Mouse (Mus musculus) adrenal gland, adult (tissue): ENCODE results near the gene Zfp526.

Source experiments
- DNase-seq, 2 experiments: peaks; one replicate each; pipeline ENCODE4 v3.0.0; 2022 to 2023; ENCODE audit warnings: low spot score in 1 of 2; ENCODE audit not compliant: inconsistent age in 2 of 2

Zfp526 gene

DNA sequence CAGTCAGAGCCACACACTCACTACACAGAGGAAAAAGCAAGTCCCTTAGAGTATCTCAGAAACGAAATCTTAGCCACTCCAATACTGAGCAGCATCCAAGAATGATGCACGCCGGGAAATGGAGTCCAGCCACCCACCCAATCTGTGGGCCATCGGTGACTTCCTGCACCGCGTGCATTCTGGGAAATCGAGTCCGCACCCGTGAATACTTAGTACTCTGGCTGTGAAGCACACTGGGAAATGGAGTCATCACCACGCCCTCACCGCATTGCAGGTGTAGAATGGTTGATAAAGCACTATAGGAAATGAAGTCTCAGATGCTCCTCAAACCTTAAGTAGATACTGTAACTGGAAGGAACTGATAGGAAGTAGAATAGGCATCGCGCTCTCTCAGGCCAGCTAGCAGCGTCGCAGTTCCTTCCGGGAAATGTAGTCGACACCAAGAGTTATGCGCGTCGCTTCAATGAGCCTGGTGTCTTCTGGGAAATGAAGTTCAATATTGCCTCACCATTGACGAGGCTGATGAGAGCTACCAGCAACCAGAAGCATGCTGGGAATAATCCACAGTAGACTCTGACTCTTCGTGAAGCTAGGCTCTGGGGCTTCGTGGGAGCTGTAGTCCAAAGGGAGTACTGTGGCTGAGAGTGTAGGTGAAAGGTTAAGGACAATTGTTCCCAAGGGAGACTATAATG lies 16.9 kb downstream of the Zfp526 start:
- peak; percentile 95 to 99 for DNase-seq

DNA sequence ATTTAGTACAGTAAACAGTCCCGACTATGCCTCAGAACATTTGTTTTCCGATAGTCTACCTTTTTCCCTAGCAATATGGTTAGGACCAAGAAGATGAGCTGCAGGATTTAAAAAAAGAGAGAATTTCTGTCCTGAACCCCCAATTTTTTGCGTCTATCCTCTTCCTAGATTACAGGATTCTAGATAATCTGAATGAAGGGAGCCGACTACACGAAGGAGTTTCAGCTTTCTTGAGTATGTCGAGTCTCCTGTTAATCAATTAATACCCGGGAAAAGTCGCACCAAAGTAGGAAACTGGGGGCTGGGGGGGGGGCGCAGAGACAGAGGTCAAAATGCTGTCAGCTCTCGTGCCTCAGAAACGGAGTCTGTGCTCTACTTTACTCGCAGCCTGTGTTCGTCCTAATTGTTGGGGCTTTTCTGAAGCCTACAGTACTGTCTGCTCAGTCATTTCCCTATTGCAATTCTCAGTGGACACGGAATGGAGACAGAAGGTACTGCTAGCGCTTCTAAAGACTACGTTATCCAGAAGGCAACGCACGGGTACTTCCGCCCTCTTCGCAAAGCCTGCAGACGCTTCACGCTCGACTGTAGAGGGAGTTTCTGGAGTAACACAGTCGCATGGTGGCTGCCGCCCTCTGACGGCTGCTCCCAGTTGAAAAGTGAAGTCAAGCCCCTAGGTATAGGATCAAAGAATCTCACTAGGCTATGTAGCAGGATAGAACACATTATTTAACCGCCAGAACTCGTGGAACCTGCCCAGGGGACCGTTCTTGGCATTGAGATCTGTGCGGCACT lies 17.8 kb downstream of the Zfp526 start:
- peak; percentile 88 to 95 for DNase-seq

GRCm38 (mm10) chr7:25240631-25241030 lies 19.4 kb downstream of the Zfp526 start:
- peak in 1 of 2 experiments; percentile 21 for DNase-seq

DNA sequence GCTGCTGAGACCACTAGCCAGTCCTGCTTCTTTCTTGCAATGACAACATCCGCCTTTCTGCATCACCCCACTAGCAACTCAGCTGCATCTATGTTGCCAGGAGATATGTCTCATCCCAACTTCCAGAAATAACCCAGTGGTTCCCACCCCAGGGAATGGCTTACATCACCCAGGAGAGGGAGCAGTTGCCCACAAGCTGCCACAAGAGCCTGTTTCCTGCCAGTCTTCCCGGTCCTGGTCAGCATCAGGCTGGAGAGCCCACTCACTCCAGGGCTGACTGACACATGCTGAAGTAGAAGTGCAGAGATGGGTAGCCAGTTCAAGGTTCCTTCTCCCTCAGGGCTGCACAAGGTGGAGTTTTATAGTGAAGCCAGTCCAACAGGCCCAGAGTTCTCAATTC lies 19.8 kb downstream of the Zfp526 start:
- peak; percentile 80 to 89 for DNase-seq

- peak in 1 of 2 experiments; percentile 21 for DNase-seq
These were observed 22.1 kb downstream of the Zfp526 start for GRCm38 (mm10) chr7:25243361-25243760.

DNA sequence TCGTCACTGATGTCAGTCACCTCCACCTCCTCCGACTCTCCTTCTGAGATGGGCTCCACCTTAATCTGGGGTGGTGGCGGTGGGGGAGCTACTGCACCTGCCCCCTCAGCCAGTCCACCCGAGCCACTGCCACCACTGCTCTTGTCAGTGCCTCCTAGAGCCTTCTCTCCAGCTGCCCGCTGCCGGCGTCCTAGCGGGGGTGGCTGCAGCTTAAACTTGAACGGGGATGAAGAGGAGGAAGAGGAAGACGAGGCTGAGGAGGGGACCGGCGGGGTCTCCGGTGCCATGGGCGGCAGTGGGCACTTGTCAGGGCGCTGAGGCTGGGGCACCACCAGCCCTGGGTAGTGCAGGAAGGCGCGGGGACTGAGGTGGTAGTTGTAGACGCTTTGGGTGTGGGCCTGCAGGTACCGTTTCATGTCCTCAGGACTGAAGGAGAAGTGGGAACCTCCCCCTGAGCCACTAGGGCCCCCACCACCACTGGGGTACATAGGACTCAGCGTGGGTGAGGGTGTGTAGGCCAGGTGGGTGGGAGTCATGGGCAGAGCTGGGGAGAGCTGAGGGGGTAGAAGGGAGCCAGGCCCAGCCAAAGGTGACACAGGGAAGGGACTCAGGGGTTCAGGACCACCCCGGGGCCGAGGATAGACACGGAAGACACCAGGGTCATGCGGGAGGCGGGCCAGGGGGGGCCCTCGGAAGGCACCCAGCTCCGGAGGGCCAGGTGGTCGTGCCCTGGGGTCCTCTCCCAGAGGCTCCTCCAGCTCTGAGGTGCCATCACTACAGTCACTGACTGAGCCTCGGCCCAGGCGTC lies 23.5 kb downstream of the Zfp526 start:
- DNase-seq = peak in 1 of 2 experiments; percentile 23

- DNase-seq = peak; percentile 54 to 78
These were observed 25.0 kb downstream of the Zfp526 start for GRCm38 (mm10) chr7:25246079-25246758.

- peak in 1 of 2 experiments; percentile 37 for DNase-seq
These were observed 25.5 kb downstream of the Zfp526 start for GRCm38 (mm10) chr7:25246759-25247137.

DNA sequence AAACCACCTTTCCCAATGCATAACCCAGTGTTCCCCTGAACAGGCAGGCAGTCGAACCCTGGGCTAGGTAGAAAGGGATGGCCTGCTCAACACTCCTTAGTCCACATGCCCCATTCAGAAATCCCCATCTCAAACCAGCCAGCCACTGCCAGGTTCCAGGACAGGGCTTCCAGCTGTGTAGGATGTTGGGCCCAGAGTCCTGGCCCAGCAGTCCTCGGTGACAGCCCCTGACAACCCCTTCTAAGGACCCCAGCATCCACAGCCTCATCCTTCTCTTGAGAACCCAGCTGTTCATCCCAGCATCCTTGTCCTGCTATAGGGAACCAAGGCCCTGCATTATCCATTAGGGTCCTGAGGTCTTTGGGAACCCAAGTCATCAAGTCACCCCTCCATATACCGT lies 26.3 kb downstream of the Zfp526 start:
- DNase-seq = peak in 1 of 2 experiments; percentile 18

DNA sequence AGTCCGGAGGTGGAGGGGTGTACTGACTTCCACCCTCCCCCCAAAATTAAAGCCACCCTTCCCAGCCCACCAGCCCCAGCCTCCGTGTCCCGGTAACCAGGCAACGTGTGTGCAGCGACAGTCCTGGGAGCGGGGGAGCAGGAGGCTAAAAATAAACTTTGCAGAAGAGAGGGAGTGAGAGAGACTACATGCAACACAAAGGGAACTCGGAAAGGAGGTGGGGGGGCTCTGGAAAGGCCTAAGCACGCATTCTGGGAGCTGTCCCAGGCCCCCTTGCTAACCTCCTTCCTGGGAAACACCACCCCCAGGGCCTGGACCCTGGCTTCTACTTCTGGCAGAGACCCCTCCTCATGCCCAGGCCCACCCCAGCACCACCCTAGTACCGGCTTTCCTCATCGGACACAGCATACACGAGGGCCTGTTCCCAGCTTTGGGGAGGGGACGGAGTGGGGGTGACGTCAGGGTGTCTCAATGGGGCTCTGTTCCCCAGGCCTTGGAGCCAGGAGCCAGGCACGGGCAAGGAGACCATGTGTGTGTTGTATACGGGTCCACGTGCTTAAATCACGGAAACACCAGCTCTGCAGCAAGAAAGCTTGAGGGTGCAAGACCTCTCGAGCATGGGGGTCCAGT lies 26.9 kb downstream of the Zfp526 start:
- DNase-seq = peak; percentile 74 to 84

GRCm38 (mm10) chr7:25248846-25249313 lies 27.7 kb downstream of the Zfp526 start:
- DNase-seq = no peak

DNA sequence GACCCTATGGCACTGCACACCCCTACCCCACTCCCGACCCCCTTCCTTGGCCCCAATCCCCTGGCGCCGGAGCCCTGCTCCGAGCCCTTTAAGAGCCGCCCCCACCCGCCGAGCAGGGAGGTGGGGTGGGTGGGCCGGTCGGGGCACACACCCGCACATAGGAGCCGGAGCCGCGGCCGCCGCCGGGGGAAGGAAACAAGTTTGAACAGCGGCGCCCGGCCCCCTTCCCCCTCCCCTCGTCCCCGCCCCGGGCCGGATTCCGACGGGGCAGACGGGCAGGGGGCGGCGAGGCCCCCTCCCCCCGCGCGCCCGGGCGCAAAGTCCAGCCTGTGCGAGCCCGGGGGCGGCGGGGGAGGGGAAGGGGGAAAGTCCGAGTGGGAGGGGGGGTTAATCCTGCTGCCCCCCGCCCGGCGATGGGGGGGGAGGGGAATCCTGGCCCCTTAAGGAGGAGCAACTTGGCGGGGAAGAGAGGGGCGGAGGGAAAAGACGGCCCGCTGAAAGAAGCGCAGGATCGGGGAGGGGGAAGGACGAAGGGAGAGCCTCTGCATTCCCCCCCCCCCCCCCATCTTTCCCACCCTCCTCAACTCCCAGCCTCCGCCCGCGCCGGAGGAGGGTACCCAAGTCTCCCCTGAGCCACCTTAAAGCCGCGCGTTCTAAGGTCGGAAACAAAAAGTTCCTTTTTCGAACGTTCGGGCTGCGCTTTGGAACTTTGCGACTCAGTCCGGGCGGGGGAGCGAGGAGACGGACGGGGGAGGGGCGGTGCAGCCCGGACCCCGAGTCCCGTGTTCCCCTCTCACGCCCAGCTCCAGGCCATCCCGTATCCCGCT lies 28.3 kb downstream of the Zfp526 start:
- peak; percentile 81 to 92 for DNase-seq

GRCm38 (mm10) chr7:25250141-25250972 lies 29.1 kb downstream of the Zfp526 start, which contains the start of gene Erf:
TSS of gene Erf (minus strand) at chr7:25250761.
- DNase-seq = peak; percentile 97 to 99

DNA sequence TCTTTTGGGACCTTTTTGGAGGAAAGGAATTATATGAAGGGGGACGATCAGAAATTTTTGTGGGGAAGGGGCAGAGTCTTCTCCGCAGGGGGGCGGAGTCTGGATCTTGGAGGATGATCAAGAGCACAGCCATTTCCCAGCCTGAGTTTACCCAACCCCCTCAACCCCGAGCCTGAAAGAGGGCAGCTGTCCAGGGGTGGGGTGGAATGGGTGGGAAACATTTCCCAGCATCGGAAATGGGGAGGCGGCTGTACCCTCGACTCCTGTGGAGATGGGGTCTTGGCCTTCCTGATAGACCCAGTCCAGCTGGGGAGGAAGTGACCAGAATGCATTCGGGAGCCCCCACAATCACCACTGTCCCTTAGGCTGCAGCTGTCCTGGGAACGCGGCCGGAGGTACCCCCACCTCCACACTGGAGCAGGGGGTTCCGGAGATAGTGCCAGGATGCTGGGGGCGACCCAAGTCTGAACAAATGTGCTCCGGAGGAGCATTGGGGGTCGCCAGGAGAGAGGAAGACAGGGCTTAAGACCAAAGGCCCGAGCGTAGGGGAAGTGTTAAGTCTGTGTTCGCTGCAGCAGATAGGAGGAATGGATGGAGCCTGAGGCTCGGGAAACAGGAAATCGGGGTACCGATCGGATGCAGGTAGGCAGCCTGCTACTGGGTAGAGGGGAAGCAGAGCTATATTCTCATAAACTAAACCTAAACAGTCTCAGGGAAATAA lies 30.0 kb downstream of the Zfp526 start:
- DNase-seq = peak; percentile 74 to 85

DNA sequence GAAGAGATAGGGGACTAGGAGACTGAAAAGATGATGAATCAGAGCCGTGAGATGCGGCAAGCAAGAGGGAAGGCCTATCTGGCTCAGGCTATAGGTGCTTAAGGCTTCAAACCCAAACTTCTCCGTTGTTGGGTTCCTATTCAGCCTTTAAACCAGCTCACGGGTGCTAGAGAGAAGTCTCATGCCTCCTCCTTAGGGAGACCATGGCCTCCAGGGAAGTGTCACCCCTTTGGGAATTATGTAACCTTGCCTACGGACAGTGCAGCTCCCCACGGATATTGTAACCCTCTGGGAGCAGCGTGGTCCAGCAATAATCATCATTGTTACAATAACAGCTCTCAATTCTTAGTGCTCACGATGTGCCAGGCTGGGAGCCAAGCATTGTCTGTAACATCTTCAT lies 30.6 kb downstream of the Zfp526 start:
- peak in 1 of 2 experiments; percentile 40 for DNase-seq

- DNase-seq = no peak
These were observed 40.7 kb downstream of the Zfp526 start for GRCm38 (mm10) chr7:25261896-25262295.

- peak in 1 of 2 experiments; percentile 29 for DNase-seq
These were observed 43.0 kb downstream of the Zfp526 start for GRCm38 (mm10) chr7:25263968-25264870.
